Mouse (Mus musculus): Measurements from ENCODE around the gene Slc27a4. TPM values are rescaled to one million over a fixed set of nuclear protein-coding genes. Genes with fewer than 3 reads are reported as not detected.
"Not testable (repeated sequence)": the region's sequence is repeated elsewhere in the genome, so short reads cannot be mapped to it uniquely, and the experiment has no call there.

The Slc27a4 gene
- polyA plus RNA-seq, 1 experiment from 2014 or later, result 6.7 TPM

DNA sequence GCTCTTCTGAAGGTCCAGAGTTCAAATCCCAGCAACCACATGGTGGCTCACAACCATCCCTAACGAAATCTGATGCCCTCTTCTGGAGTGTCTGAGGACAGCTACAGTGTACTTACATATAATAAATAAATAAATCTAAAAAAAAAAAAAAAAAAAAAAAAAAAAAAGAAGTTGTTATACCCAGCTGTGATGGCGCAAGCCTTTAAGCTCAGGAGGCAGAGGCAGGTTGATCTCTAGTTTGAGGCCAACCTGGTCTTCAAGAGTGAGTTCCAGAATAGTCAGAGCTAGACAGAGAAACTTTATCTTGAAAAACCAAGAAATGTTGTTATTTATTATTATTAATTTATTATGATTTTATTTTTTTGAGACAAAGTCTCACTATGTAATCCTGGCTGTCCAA, 21.2 kb upstream of the Slc27a4 start:
- H3K27ac ChIP-seq (ENCODE audit: low read depth, low read length); H3K4me1 ChIP-seq (ENCODE audit: control insufficient read depth, insufficient read depth, low read length): not testable (repeated sequence)

DNA sequence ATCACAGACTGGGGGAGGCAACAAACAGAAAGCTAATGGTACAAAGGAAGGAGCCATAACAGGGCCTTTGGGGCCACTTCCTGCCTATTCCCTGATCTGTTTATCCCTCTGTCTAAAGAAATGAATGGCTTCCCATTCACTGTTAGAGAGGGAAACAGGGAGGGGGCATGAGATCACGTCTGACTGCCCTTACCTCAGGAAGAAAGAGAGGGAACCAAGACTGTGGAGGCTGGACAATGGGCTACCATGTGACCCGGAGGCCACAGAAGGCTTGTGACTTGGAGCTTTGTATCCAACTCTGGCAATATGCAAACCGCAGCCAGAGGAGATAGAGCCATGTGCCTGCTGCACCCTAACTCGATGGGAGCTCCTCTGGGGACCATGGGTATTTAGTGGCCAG, 18.1 kb upstream of the Slc27a4 start:
- Histone ChIP-seq H3K4me3 (ENCODE audit: low read depth, low read length) (no peak overlapping the region), H3K27ac (ENCODE audit: low read depth, low read length) (no peak overlapping the region), H3K9me3 (replicated peaks; ENCODE audit: control insufficient read depth, low read length) (peaks cover 6% of the 10 kb centered on the region; the same call in 1 of the 2 replicates), H3K4me2 (no peak overlapping the region), H3K27me3 (ENCODE audit: control insufficient read depth, insufficient read depth, low read length) (no peaks in the 10 kb centered on the region), H3K4me1 (ENCODE audit: control insufficient read depth, insufficient read depth, low read length) (peaks cover 14% of the 10 kb centered on the region), H3K9ac (ENCODE audit: low read depth, low read length) (no peak overlapping the region), H3K36me3 (ENCODE audit: control insufficient read depth, insufficient read depth, low read length) (peaks cover 39% of the 10 kb centered on the region)
- no peak for ATAC-seq (replicated peaks; ENCODE audit: insufficient number of reproducible peaks, low FRiP score, low TSS enrichment)
- 76% methylated on average over 4 of the region's 4 CpGs for WGBS (ENCODE audit: insufficient replicate concordance)

More for the DNA sequence above, 21.2 kb upstream of the Slc27a4 start:
- not testable (repeated sequence) for H3K9ac ChIP-seq (ENCODE audit: low read depth, low read length); ATAC-seq (replicated peaks; ENCODE audit: insufficient number of reproducible peaks, low FRiP score, low TSS enrichment); H3K4me3 ChIP-seq (ENCODE audit: low read depth, low read length); H3K9me3 ChIP-seq (replicated peaks; ENCODE audit: control insufficient read depth, low read length); H3K4me2 ChIP-seq; H3K27me3 ChIP-seq (ENCODE audit: control insufficient read depth, insufficient read depth, low read length)
- peaks cover 62% of the 10 kb centered on the region for H3K36me3 ChIP-seq (ENCODE audit: control insufficient read depth, insufficient read depth, low read length)
- 96% methylated on average over 2 of the region's 2 CpGs for WGBS (ENCODE audit: insufficient replicate concordance)

DNA sequence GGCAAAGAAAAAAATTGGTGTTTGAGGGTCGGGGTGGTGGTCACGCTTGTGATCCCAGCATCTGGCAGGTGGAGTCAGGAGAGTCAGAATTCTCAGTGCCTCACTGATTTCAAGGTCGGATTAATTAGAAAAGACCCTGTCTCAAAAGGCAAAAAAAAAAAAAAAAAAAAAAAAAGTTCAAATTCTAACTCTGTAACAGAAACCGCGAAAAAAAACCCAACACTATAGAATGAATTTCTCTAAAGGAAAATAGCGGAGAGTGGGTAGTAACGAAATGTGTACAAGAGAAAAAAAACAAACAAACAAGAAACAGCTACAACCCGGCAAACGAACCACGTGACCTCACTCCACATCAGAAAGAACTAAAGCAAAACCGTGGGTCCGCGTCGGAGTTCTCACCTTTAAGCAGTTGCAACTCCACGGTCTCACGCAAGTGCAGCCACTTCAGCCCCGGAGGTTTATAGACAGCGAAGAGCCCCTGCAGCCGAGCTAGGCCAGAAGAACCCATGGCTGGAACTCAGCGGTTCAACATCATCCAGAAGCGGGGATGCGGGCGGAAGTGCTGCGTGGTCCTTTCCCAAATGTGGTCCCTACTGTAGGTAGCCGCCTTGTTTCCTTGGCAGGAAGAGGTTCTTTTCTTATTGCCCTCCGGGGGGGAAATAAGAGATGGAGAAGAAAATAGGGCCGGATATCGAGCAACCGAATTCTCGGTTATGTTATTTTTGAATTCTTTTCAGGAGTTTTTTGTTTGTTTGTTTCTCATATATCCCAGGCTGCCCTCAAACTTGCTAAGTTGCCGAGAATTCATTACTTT, 15.1 kb upstream of the Slc27a4 start, which contains the start of gene Coq4:
Gene Coq4 (plus strand): TSS at position 390 of the 814 bp plus-strand sequence.
- peak within 1 kb of the TSS; percentile 74 for H3K9ac ChIP-seq (ENCODE audit: low read depth, low read length)
- peak within 1 kb of the TSS; percentile 23; the same call in 1 of the 2 replicates for H3K27ac ChIP-seq (ENCODE audit: low read depth, low read length)
- peak; percentile 79 for ATAC-seq (replicated peaks; ENCODE audit: insufficient number of reproducible peaks, low FRiP score, low TSS enrichment)
- H3K4me3 ChIP-seq (ENCODE audit: low read depth, low read length), result peak within 1 kb of the TSS; percentile 64
- peak within 1 kb of the TSS; percentile 91 for H3K4me2 ChIP-seq
- peaks cover 14% of the 10 kb centered on the region for H3K4me1 ChIP-seq (ENCODE audit: control insufficient read depth, insufficient read depth, low read length)
- H3K9me3 ChIP-seq (replicated peaks; ENCODE audit: control insufficient read depth, low read length), result no peaks in the 10 kb centered on the region
- peaks cover 27% of the 10 kb centered on the region for H3K36me3 ChIP-seq (ENCODE audit: control insufficient read depth, insufficient read depth, low read length)
- no peaks in the 10 kb centered on the region for H3K27me3 ChIP-seq (ENCODE audit: control insufficient read depth, insufficient read depth, low read length)
- 2% methylated on average over 31 of the region's 31 CpGs for WGBS (ENCODE audit: insufficient replicate concordance)

DNA sequence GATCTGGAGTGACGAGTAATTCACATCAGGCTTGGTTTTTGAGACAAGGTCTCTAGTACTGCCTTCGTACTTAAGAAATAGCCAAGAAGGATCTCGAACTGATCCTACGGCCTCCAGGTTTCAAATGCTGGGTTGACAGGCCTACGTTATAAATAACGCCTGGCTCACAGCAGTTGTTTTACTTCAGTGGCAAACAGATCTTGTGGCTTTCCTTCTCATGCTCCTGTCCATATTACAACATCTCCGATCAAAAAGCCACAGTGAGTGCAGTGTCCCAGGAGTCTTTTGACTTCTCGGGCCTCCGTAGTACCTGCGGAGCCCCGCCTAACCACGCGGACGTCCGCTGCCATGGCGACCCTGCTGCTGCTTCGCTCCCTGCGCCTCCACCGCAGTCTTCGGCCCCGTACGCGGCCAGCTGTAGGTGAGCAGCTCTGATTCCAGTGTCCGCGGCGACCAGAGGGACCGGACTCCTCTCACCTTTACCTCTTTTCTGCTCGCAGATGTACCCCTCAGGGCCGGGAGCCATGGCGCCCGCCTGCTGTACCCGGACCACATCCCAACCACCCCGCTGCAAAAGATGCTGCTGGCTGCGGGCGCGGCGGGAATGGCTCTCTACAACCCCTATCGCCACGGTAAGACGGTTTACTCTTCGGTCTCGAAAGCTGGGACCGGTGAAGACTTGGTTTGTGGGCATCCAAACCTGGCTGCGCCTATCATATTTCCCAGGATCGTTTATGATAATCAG, 14.3 kb upstream of the Slc27a4 start, which contains the start of gene Trub2:
Gene Trub2 (minus strand): TSS at position 566 of the 745 bp plus-strand sequence.
- Histone ChIP-seq H3K27ac (ENCODE audit: low read depth, low read length) (peak within 1 kb of the TSS; percentile 23; the same call in 1 of the 2 replicates), H3K4me1 (ENCODE audit: control insufficient read depth, insufficient read depth, low read length) (peaks cover 14% of the 10 kb centered on the region), H3K36me3 (ENCODE audit: control insufficient read depth, insufficient read depth, low read length) (peaks cover 27% of the 10 kb centered on the region), H3K9me3 (replicated peaks; ENCODE audit: control insufficient read depth, low read length) (no peaks in the 10 kb centered on the region), H3K27me3 (ENCODE audit: control insufficient read depth, insufficient read depth, low read length) (no peaks in the 10 kb centered on the region), H3K4me2 (peak within 1 kb of the TSS; percentile 91), H3K9ac (ENCODE audit: low read depth, low read length) (peak within 1 kb of the TSS; percentile 74), H3K4me3 (ENCODE audit: low read depth, low read length) (peak within 1 kb of the TSS; percentile 64)
- under 1% methylated on average over 45 of the region's 45 CpGs for WGBS (ENCODE audit: insufficient replicate concordance)
- ATAC-seq (replicated peaks; ENCODE audit: insufficient number of reproducible peaks, low FRiP score, low TSS enrichment), result peak; percentile 84

DNA sequence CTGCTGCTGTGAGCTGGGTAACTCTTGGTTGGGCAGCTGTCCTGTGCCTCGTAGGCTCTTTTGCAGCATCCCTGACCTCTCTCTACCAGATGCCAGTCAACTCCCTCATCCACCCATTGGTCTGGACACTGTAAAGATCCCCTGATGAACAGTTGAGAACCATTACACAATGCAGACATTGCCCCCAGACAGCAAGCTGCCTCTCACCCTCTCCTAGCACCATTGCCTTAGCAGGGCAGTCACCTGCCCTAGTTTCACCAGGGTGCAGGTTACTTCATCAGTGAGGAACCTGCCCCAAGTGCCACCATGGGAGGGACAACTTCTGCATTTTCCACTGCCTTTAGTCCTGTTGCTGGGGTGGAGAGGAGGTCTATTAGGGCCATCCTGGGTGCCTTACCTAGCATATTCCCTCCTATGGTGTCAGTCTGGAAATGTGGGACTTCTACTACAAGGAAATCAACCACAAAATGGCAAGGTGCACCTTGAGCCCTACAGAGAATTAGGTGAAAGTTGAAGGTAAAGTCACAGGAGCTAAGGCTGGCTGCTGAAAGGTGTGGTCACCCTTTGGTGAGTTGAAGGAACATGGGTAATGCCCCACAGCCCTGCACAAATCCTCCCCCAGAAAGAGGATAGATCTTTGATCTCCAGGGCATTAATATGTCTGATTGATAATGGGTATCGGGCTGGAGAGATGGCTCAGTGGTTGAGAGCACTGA, 9.5 kb upstream of the Slc27a4 start:
- Histone ChIP-seq H3K4me2 (no peak overlapping the region), H3K4me3 (ENCODE audit: low read depth, low read length) (no peak overlapping the region), H3K9ac (ENCODE audit: low read depth, low read length) (no peak overlapping the region), H3K4me1 (ENCODE audit: control insufficient read depth, insufficient read depth, low read length) (peaks cover 6% of the 10 kb centered on the region; the same call in 1 of the 2 replicates), H3K36me3 (ENCODE audit: control insufficient read depth, insufficient read depth, low read length) (peaks cover 17% of the 10 kb centered on the region; the same call in 1 of the 2 replicates), H3K9me3 (replicated peaks; ENCODE audit: control insufficient read depth, low read length) (no peaks in the 10 kb centered on the region), H3K27me3 (ENCODE audit: control insufficient read depth, insufficient read depth, low read length) (no peaks in the 10 kb centered on the region), H3K27ac (ENCODE audit: low read depth, low read length) (no peak overlapping the region)
- WGBS (ENCODE audit: insufficient replicate concordance), result 93% methylated on average over 2 of the region's 2 CpGs
- ATAC-seq (replicated peaks; ENCODE audit: insufficient number of reproducible peaks, low FRiP score, low TSS enrichment), result no peak

DNA sequence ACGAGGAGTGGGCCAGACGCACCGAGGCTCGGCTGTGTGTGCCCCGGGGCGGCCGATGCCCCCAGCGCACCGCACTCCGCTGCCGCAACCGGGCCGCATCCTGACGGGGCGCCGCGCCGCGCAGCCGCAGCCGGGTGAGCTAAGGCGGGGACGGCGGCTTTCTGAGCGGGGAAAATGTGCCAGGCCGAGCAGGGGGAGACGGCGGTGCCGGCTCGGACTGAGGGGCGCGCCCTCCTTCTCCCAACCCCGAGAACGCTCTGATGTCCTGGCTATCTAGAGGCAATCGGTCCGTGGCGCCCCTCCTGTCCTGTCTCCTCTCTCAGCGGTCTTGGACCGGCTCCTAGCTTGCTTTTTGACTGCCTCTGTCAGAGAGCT, 380 bp downstream of the Slc27a4 start:
- Histone ChIP-seq H3K27ac (ENCODE audit: low read depth, low read length) (peak overlapping the region; percentile 35; the same call in 1 of the 2 replicates), H3K9me3 (replicated peaks; ENCODE audit: control insufficient read depth, low read length) (no peaks in the 10 kb centered on the region), H3K9ac (ENCODE audit: low read depth, low read length) (peak overlapping the region; percentile 89), H3K4me3 (ENCODE audit: low read depth, low read length) (peak overlapping the region; percentile 88), H3K4me1 (ENCODE audit: control insufficient read depth, insufficient read depth, low read length) (peaks cover 10% of the 10 kb centered on the region), H3K36me3 (ENCODE audit: control insufficient read depth, insufficient read depth, low read length) (peaks cover 10% of the 10 kb centered on the region; the same call in 1 of the 2 replicates), H3K4me2 (peak overlapping the region; percentile 89), H3K27me3 (ENCODE audit: control insufficient read depth, insufficient read depth, low read length) (no peaks in the 10 kb centered on the region; the same call in 1 of the 2 replicates)
- ATAC-seq (replicated peaks; ENCODE audit: insufficient number of reproducible peaks, low FRiP score, low TSS enrichment), result peak; percentile 3; the same call in 1 of the 2 replicates
- 0% methylated on average over 32 of the region's 39 CpGs for WGBS (ENCODE audit: insufficient replicate concordance)

DNA sequence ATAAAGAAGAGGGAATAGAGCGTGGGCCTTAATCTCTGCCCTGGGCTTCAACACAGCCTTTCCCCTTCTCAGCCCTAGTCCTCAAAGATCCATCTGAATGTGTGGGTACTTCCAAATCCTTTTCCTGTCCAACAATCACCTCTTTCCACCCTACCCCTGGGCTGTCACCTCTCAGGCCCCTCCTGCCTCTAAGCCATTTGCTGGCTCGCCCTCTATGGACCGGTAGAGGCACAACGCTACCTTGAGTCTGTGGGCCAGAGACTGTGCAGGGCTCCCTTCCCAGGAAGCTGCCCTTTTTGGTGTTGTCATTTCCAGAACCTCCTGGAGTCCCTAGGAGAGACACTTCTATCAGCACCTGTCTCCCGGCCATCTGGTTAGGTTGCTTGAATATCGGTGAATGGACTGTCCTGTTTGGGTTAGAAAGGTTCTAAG, 982 bp downstream of the Slc27a4 start:
- peak overlapping the region; percentile 89 for H3K9ac ChIP-seq (ENCODE audit: low read depth, low read length)

More for the DNA sequence above, 982 bp downstream of the Slc27a4 start:
- Histone ChIP-seq H3K27me3 (ENCODE audit: control insufficient read depth, insufficient read depth, low read length) (no peaks in the 10 kb centered on the region; the same call in 1 of the 2 replicates), H3K4me3 (ENCODE audit: low read depth, low read length) (peak overlapping the region; percentile 88), H3K9me3 (replicated peaks; ENCODE audit: control insufficient read depth, low read length) (no peaks in the 10 kb centered on the region), H3K4me1 (ENCODE audit: control insufficient read depth, insufficient read depth, low read length) (peaks cover 10% of the 10 kb centered on the region), H3K27ac (ENCODE audit: low read depth, low read length) (no peak overlapping the region), H3K36me3 (ENCODE audit: control insufficient read depth, insufficient read depth, low read length) (peaks cover 12% of the 10 kb centered on the region; the same call in 1 of the 2 replicates), H3K4me2 (peak overlapping the region; percentile 89)
- WGBS (ENCODE audit: insufficient replicate concordance), result 18% methylated on average over 6 of the region's 6 CpGs
- no peak for ATAC-seq (replicated peaks; ENCODE audit: insufficient number of reproducible peaks, low FRiP score, low TSS enrichment)
